Mouse (Mus musculus): ENCODE results near the gene Pkib. TPM values are rescaled to one million over a fixed set of nuclear protein-coding genes. Genes with fewer than 3 reads are reported as not detected.

Pkib gene
- 0.49 TPM for polyA plus RNA-seq (2017; shearing (Covaris generic))

DNA sequence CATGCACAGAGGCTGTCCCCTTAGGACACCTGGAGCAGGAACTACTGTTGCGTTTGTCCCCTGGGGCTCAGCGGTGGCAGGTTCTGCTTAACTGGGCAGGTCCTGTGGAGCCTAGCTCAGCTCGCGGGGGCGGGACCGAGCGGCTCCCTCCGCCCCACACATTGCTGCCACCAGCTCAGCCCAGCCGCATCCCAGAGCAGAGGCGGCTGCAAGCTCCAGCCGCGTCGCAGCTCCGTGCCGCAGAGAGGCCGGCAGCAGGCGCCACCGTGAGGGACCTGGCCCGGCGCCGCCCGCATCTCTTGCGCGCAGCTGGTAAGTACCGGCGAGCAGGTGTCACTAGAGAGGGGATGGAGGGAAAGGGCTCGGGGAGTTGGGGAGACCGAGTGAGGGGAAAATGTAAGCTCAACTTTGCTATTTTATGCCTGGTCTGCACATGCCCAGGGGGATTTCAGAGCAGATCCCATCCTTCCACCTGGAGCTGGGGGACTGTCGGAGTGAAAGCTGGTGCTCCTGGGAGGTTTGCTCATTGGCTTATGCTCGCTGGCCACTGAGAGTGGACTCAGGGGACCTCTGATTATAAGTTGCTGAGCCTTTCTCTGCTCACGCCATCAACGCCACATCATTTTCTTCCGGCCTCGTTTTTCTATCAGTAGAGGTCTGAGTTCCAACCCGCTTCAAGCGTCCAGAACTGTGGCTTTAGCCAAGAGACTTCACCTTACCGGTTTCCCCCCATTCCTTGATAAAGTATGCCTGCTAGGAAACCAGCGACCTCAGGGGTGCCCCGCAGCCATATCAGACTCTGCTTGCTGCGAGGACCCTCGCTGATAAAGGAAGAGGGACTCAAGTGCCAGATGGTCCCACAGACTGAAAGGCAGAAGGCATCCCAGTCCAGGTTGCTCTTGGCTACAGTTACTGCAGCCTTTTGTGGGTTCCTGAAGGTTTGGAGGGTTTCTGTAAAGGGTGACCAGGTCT, at the start of gene Pkib:
Gene Pkib (plus strand): TSS at position 86 of the 972 bp plus-strand sequence.

DNA sequence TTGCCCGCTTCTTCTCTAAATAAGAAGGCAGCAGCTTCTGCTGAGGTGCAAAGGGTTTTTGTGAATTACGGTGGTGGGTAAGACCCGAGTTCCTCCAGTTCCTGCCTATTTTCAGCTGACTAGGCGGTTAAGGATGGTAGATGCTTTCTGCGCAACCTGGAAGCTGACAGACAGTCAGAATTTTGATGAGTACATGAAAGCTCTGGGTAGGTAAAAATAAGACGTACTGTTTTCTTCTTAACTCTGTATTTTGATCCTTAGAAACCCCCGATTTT, 153.0 kb downstream of the Pkib start, which contains the start of gene Fabp7:
Gene Fabp7 (plus strand): TSS at position 6 of the 275 bp plus-strand sequence.

Other genes with a start within 250 kb of the Pkib start
- gene Hsf2, start 145.6 kb upstream of the Pkib start, polyA plus RNA-seq (2017; shearing (Covaris generic)) = 6.2 TPM
- 236 TPM for gene Serinc1, start 99.5 kb upstream of the Pkib start, polyA plus RNA-seq (2017; shearing (Covaris generic))
- not detected for gene Fabp7, start 152.9 kb downstream of the Pkib start, polyA plus RNA-seq (2017; shearing (Covaris generic))
- 52.2 TPM for gene Smpdl3a, start 162.4 kb downstream of the Pkib start, polyA plus RNA-seq (2017; shearing (Covaris generic))